Mouse (Mus musculus) E14TG2a.4 (cell line): Measurements from ENCODE around the gene Themis2.

Experiments
- CTCF ChIP-seq: conservative IDR thresholded peaks from 2 replicates; pipeline ENCODE4 v1.5.1; 2014; ENCODE audit warnings: low read length
- NANOG ChIP-seq: IDR thresholded peaks from 2 replicates; pipeline ENCODE4 v1.6.1; 2014; ENCODE audit warnings: borderline replicate concordance, low read length, mixed read lengths
- POU5F1 ChIP-seq: IDR thresholded peaks from 2 replicates; pipeline ENCODE4 v1.6.1; 2014; ENCODE audit warnings: low read length, borderline replicate concordance

GRCm38 (mm10) chr4:132778562-132779201, 17.5 kb downstream of the Themis2 start:
- no peak for TF ChIP-seq CTCF
- TF ChIP-seq NANOG, result no peak
- no peak for TF ChIP-seq POU5F1
